Mouse (Mus musculus) lung, adult 2 months (tissue): ENCODE data around the gene Wdr37. TPM values are rescaled to one million over a fixed set of nuclear protein-coding genes. Genes with fewer than 3 reads are reported as not detected.
"Not testable (repeated sequence)": the region's sequence is repeated elsewhere in the genome, so short reads cannot be mapped to it uniquely, and the experiment has no call there.

ENCODE experiments used
- DNase-seq: peaks from one replicate; pipeline ENCODE4 v3.0.0; 2022
- H3K4me1 ChIP-seq: fragments of 200-500 bp; 2 replicates; pipeline ENCODE4 v1.6.1; 2011; ENCODE audit warnings: low read length; ENCODE audit not compliant: control insufficient read depth, insufficient read depth
- H3K4me3 ChIP-seq: fragments of 200-500 bp; replicated peaks from 2 replicates; pipeline ENCODE3; 2011; ENCODE audit warnings: low read depth, mild to moderate bottlenecking, control low read depth, low read length; ENCODE audit errors: extremely low read depth
- CTCF ChIP-seq: fragments of 200-500 bp; IDR thresholded peaks from 2 replicates; pipeline ENCODE4 v1.5.1; 2011; ENCODE audit warnings: mild to moderate bottlenecking, low read length, control low read depth; ENCODE audit not compliant: insufficient read depth
- POLR2A ChIP-seq: fragments of 200-500 bp; IDR thresholded peaks from 2 replicates; pipeline ENCODE4 v1.6.1; 2011; ENCODE audit warnings: low read depth, mild to moderate bottlenecking, control low read depth, low read length, borderline replicate concordance; ENCODE audit errors: extremely low read depth
- WGBS: fragments of 180-500 bp; shearing (Covaris S2); methylation state at CpG from one replicate; pipeline ENCODE4 v1.1.7; 2018; 5-methylcytosine and 5-hydroxymethylcytosine counted together
- polyA plus RNA-seq: library from polyadenylated mRNA; depleted of rRNA; stranded (reverse); fragments of >200 nt; gene quantifications from 2 replicates; pipeline ENCODE4 v1.2.3, GENCODE M21; 2012

Gene Wdr37
- polyA plus RNA-seq, 1 experiment: 22.3 TPM

DNA sequence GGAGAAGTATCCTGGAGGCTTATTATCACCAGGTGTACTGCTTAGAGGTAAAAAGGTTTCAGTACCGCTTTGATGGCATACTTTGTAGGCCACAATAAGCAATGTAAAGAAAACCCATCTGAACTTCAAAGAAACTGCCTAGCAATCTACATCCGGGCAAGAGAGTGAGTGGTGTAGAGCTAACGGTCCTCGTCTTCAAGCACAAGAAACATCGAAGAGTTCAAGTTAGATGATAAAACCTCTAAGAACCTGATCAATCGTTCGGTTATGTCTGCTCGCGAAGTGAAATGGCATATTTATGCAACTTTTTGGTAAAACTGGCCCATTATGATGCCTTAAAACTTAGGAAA, 1.6 kb downstream of the Wdr37 start:
- WGBS: under 1% methylated on average over 9 of the region's 9 CpGs
- TF ChIP-seq CTCF (no peak), POLR2A (no peak)
- Histone ChIP-seq H3K4me3 (peak overlapping the region; percentile 99), H3K4me1 (peaks cover 12% of the 10 kb centered on the region)
- DNase-seq: no peak

DNA sequence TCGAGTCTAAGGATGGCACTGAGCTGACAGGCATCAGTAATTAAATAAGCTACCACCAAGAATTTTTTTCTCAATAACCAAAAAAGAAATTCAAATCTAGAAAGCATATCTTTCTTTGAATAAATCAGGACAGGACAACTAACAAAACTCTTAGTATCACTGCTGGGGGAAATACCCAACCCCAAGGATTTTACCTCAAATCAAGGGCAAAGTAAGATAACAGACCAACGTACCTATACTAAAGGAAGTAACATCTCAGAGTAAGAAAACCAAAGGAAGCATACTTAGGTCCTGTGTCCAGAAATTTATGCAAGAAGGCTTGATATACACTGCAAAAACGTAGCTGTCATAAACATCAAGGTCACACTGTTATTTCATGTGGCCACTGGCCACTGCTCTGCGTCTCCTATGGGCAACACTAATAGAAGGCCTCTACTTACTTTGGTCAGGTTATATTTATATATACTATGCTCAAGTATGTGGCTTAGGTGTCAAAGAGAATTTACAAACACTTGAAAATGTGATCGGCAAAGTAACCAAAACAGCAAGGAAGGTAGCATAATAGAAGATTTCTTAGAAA, 2.0 kb downstream of the Wdr37 start:
- H3K4me3 ChIP-seq: peak overlapping the region; percentile 99
- DNase-seq: no peak
- WGBS: 24% methylated on average over 5 of the region's 5 CpGs
- peaks cover 15% of the 10 kb centered on the region for H3K4me1 ChIP-seq
- no peak for TF ChIP-seq POLR2A
- no peak for TF ChIP-seq CTCF

DNA sequence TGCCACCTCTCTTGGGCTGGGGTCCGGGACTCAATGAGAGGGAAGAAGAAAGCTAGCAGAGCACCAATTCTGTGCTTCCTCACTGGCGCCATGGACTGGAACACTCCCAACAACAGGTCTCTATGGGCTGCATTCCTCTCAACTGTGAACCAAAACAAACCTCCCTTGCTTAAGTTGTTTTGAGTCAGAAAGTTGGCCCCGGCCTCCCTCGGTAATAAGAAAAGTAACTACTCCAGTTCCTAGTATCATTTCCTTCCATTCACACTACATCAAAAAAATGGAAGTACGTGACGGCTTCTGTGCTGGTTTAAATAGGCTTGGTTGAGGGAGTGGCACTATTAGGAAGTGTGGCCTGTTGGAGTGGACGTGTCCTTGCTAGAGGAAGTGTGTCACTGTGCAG, 5.1 kb downstream of the Wdr37 start:
- WGBS: 35% methylated on average over 7 of the region's 7 CpGs
- Histone ChIP-seq H3K4me3 (no peak overlapping the region), H3K4me1 (peaks cover 15% of the 10 kb centered on the region)
- TF ChIP-seq CTCF (no peak), POLR2A (no peak)
- no peak for DNase-seq

DNA sequence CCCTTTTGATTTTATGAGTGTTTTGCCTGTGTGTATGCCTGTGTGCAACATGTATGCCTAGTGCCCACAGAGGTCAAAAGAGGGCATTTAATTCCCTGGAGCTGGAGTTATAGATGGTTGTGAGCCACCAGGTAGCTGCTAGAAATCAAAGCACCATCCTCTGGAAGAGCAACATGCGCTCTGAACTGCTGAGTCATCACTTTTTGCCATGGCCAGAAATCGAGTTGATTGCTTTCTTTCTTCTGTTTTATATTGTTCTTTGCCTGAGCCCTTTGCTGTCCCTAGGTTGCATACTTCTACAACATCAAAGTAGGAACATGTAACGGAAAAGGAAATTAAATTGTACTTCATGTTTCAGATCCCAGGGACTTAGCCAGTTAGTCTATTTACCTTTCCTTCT, 6.7 kb downstream of the Wdr37 start:
- TF ChIP-seq CTCF (no peak), POLR2A (no peak)
- H3K4me1 ChIP-seq: peaks cover 15% of the 10 kb centered on the region
- WGBS: 70% methylated on average over 3 of the region's 3 CpGs

DNA sequence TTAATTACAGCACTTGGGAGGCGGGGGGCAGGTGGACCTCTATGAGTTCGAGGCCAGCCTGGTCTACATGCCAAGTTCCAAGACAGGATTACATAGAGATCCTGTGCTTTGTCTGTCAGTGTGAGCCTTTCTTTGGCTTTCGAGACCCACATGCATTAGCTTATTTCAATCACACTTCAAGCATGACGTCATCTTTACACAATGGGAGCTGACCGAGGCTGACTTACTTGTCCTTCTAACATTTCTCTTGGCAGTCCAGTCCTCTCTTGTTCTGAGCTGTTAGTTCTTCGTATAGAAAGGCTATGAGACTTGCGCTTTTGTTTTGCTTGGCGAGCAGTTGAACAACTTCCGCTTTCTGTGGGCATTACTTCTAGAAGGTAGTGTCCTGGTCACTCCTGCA, 10.8 kb downstream of the Wdr37 start:
- Histone ChIP-seq H3K4me1 (peaks cover 7% of the 10 kb centered on the region), H3K4me3 (no peak overlapping the region)
- TF ChIP-seq POLR2A: no peak
- TF ChIP-seq CTCF: no peak
- no peak for DNase-seq
- WGBS: 69% methylated on average over 9 of the region's 9 CpGs

More for the DNA sequence above, 6.7 kb downstream of the Wdr37 start:
- no peak for DNase-seq
- H3K4me3 ChIP-seq: no peak overlapping the region

DNA sequence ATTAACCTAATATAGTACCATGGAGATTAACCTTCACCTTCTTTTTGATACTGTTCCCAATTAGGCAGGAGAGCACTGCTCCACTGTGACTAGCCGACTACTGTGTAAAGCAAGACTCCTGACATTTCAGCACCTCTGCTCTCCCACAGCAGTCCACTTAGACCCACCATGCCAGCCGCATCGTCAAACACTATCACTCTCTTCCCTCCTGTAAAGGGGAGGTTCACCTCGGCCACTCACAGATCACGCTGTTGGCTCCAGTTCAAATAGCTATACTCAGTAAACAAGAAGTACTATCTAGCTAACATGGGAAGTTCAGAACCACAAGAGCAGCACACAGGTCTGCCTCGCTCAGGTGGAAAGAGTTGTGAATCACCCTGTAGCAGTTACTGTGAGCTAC, 13.3 kb downstream of the Wdr37 start:
- Histone ChIP-seq H3K4me3 (no peak overlapping the region), H3K4me1 (peaks cover 3% of the 10 kb centered on the region)
- DNase-seq: no peak
- 57% methylated on average over 6 of the region's 6 CpGs for WGBS
- TF ChIP-seq CTCF (no peak), POLR2A (no peak)

DNA sequence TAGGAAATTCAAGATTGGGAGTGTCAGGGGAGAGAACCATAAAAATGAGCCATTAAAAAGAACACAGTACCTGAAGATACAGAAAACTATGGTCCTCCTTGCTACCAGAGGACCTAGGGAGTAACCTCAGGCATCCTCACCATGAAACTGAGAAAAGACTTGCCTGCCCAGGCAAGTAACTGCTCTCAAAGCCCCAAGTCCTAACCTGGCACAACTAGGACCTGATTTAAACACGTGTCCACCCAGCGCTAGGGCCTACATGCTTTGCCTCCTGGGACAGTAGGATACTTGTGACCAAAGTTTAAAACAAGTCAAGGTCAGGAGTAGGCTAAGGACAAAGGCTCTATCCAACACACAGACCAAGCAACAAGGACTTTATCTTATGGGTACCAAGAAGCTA, 16.9 kb downstream of the Wdr37 start:
- WGBS: 87% methylated on average over 2 of the region's 2 CpGs
- no peak for TF ChIP-seq POLR2A
- no peak for TF ChIP-seq CTCF
- no peak overlapping the region for H3K4me3 ChIP-seq
- peaks cover 3% of the 10 kb centered on the region for H3K4me1 ChIP-seq
- no peak for DNase-seq

DNA sequence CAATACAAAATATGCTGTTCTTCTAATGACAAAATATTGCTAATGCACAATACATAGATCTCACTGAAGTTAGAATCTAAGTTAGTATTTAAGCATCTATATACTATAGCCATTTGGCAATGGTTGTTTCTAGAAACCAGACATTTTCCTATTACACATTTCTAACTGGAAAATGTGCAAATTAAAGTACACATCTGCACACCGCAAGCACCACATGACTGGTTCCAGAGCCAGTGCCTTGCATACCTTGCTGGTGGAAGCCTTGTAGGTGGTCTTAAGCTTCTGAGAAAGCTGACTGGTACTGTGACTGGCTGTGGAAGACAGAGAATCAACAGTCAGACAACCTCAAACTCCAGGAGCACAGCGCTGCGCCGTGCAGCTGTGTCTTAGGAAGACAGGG, 18.3 kb downstream of the Wdr37 start:
- WGBS: 96% methylated on average over 4 of the region's 4 CpGs
- TF ChIP-seq CTCF (no peak), POLR2A (no peak)

DNA sequence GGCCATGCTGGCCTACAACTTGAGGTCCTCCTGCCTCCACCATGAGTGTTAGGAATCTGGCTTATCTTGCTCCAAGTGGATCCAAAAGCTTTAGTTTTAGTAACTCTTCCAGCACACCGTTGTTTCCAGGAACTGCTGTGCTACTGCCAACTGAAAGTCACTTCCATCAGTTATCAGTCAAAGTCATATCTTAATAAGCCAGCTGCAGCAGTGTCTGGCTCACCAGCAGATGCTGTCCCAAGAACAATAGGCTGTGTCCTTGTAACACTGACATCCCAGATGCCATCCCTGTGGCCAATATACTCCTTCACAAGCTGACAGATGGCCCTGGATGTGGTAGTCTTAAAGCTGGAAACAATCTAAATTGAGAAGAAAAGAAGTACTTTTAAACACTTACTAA, 22.4 kb downstream of the Wdr37 start:
- DNase-seq: no peak
- no peak for TF ChIP-seq CTCF
- no peak for TF ChIP-seq POLR2A
- WGBS: 24% methylated on average over 1 of the region's 1 CpGs
- no peaks in the 10 kb centered on the region; the same call in 1 of the 2 replicates for H3K4me1 ChIP-seq
- no peak overlapping the region for H3K4me3 ChIP-seq

More for the DNA sequence above, 18.3 kb downstream of the Wdr37 start:
- no peak overlapping the region for H3K4me3 ChIP-seq
- peaks cover 3% of the 10 kb centered on the region for H3K4me1 ChIP-seq
- no peak for DNase-seq

DNA sequence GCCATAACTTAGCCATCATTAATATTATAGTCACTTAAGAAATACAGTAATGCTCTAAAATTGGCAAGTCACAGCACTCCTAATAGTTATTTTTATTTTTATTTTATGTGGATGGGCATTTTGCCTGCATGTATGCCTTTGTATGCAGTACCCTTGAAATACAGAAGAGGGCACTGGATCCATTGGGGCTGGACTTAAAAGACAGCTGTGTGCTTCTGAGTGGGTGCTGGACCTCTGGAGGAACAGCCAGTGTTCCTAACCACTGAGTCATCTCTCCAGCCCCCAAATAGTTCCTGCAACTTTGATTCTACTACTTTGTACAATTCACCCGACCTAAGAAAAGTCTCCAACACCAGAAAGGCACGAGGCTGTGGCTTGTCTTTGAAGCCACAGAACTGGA, 24.0 kb downstream of the Wdr37 start:
- no peak for DNase-seq
- Histone ChIP-seq H3K4me3 (no peak overlapping the region), H3K4me1 (no peaks in the 10 kb centered on the region; the same call in 1 of the 2 replicates)
- 39% methylated on average over 2 of the region's 2 CpGs for WGBS
- TF ChIP-seq POLR2A (no peak), CTCF (peak; percentile 36; the same call in 1 of the 2 replicates)

DNA sequence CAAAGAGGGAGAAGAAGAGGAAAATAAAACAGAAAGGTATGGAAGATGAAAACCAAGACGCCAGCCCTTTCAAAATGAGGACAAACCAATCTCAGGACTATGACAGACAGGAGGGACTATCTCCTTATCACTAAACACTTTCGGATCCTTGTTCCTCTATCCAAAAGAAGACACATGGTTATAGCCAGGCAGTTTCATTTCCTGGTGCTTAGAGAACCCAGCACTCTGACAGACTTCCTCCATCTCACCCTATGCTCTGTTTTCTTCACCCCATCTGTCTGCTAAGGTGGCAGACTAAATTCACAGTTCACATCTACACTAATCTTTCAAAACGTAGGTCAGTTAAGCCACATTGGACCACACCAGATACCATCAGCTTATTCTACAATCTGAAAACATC, 29.4 kb downstream of the Wdr37 start:
- Histone ChIP-seq H3K4me3 (no peak overlapping the region), H3K4me1 (peaks cover 13% of the 10 kb centered on the region)
- WGBS: 79% methylated on average over 3 of the region's 3 CpGs
- TF ChIP-seq POLR2A (no peak), CTCF (no peak)
- DNase-seq: no peak

DNA sequence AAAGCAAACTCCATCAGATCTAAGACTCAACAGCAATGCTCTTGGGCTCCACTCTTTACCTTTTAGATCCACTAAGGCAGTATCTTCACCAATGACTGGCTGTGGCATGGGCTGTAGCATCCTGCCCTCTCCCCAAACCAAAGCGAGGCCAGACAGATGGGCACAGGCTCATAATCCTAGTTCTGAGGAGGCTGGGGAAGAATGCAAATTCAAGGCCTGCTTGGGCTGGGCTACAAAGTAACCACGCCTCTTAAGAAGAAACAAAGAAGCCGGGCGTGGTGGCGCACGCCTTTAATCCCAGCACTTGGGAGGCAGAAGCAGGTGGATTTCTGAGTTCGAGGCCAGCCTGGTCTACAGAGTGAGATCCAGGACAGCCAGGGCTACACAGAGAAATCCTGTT, 29.9 kb downstream of the Wdr37 start:
- DNase-seq, H3K4me3 ChIP-seq: not testable (repeated sequence)
- H3K4me1 ChIP-seq: peaks cover 13% of the 10 kb centered on the region
- 90% methylated on average over 7 of the region's 7 CpGs for WGBS
